Mouse (Mus musculus) MEL (cell line): ENCODE data around the gene Zfp260. TPM values are rescaled to one million over a fixed set of nuclear protein-coding genes. Genes with fewer than 3 reads are reported as not detected.

Source experiments
- DNase-seq: peaks from one replicate; pipeline ENCODE4 v3.0.0; 2011; ENCODE audit warnings: low read depth, low spot score
- H3K27ac ChIP-seq: 2 replicates; pipeline ENCODE4 v1.5.1; 2012; ENCODE audit warnings: low read depth, mild to moderate bottlenecking, control low read depth, low read length, moderate library complexity; ENCODE audit not compliant: control insufficient read depth
- H3K27me3 ChIP-seq, 2 experiments: fragments of 150-350 bp in 1 of 2; sonication (generic) in 1 of 2; 2 replicates each; pipeline ENCODE4 v1.6.1; 2012; ENCODE audit warnings: low read length in 2 of 2, mild to moderate bottlenecking in 2 of 2, improper control_type of control experiment in 1 of 2, moderate library complexity in 1 of 2; ENCODE audit not compliant: insufficient read depth in 2 of 2, control insufficient read depth in 1 of 2
- H3K36me3 ChIP-seq, 2 experiments: 2 replicates each; pipeline ENCODE4 v1.6.1; 2012 to 2014; ENCODE audit warnings: low read length in 2 of 2, improper control_type of control experiment in 1 of 2, inconsistent platforms in 1 of 2, mild to moderate bottlenecking in 1 of 2; ENCODE audit not compliant: insufficient read depth in 2 of 2, control insufficient read depth in 1 of 2
- H3K4me1 ChIP-seq, 2 experiments: fragments of 150-350 bp in 1 of 2; sonication (generic) in 1 of 2; 2 replicates each; pipeline ENCODE4 v1.6.1; 2012; ENCODE audit warnings: low read length in 2 of 2, improper control_type of control experiment in 1 of 2, mild to moderate bottlenecking in 1 of 2; ENCODE audit not compliant: insufficient read depth in 2 of 2, control insufficient read depth in 1 of 2
- H3K4me3 ChIP-seq, 2 experiments: fragments of 150-350 bp in 1 of 2; sonication (generic) in 1 of 2; 2 replicates each; pipeline ENCODE4 v1.5.1; 2012; ENCODE audit warnings: low read depth in 2 of 2, low read length in 2 of 2, mild to moderate bottlenecking in 2 of 2, moderate library complexity in 2 of 2, control low read depth in 1 of 2, improper control_type of control experiment in 1 of 2; ENCODE audit not compliant: control insufficient read depth in 1 of 2, insufficient read depth in 1 of 2
- H3K79me2 ChIP-seq: 2 replicates; pipeline ENCODE4 v1.6.1; 2012; ENCODE audit warnings: mild to moderate bottlenecking, low read length, moderate library complexity; ENCODE audit not compliant: control insufficient read depth, poor library complexity, insufficient read depth
- H3K9ac ChIP-seq: 2 replicates; pipeline ENCODE4 v1.6.1; 2012; ENCODE audit warnings: low read depth, mild to moderate bottlenecking, control low read depth, low read length, moderate library complexity; ENCODE audit not compliant: control insufficient read depth, poor library complexity, severe bottlenecking
- H3K9me3 ChIP-seq: fragments of 150-350 bp; sonication (generic); replicated peaks from 2 replicates; pipeline ENCODE4 v1.6.1; 2012; ENCODE audit warnings: mild to moderate bottlenecking, low read length, improper control_type of control experiment, moderate library complexity; ENCODE audit not compliant: insufficient read depth
- CHD2 ChIP-seq: IDR thresholded peaks from 2 replicates; pipeline ENCODE4 v1.6.1; 2011; ENCODE audit warnings: low read length, improper control_type of control experiment
- ELF1 ChIP-seq: IDR thresholded peaks from 2 replicates; pipeline ENCODE4 v1.6.1; 2014; ENCODE audit warnings: low read depth, mild to moderate bottlenecking, inconsistent platforms, low read length, improper control_type of control experiment, moderate library complexity
- EP300 ChIP-seq, 2 experiments: IDR thresholded peaks; 2 replicates each; pipeline ENCODE4 v1.6.1; 2011; ENCODE audit warnings: improper control_type of control experiment in 2 of 2, low read length in 2 of 2, low read depth in 1 of 2, mild to moderate bottlenecking in 1 of 2
- ETS1 ChIP-seq: IDR thresholded peaks from 2 replicates; pipeline ENCODE4 v1.6.1; 2012; ENCODE audit warnings: low read depth, mild to moderate bottlenecking, inconsistent platforms, low read length, improper control_type of control experiment, moderate library complexity
- GABPA ChIP-seq: IDR thresholded peaks from 2 replicates; pipeline ENCODE4 v1.6.1; 2012; ENCODE audit warnings: low read depth, mild to moderate bottlenecking, inconsistent platforms, low read length, improper control_type of control experiment, moderate library complexity
- GATA1 ChIP-seq: IDR thresholded peaks from 2 replicates; pipeline ENCODE4 v1.6.1; 2011; ENCODE audit warnings: low read depth, low read length, improper control_type of control experiment
- JUND ChIP-seq: IDR thresholded peaks from 2 replicates; pipeline ENCODE4 v1.6.1; 2011; ENCODE audit warnings: low read depth, mild to moderate bottlenecking, improper control_type of control experiment, low read length
- MAX ChIP-seq: IDR thresholded peaks from 2 replicates; pipeline ENCODE4 v1.6.1; 2011; ENCODE audit warnings: low read length, improper control_type of control experiment
- MAZ ChIP-seq: IDR thresholded peaks from 2 replicates; pipeline ENCODE4 v1.6.1; 2012; ENCODE audit warnings: low read depth, mild to moderate bottlenecking, inconsistent platforms, low read length, improper control_type of control experiment
- MXI1 ChIP-seq: IDR thresholded peaks from 2 replicates; pipeline ENCODE4 v1.6.1; 2011; ENCODE audit warnings: mild to moderate bottlenecking, low read depth, low read length, improper control_type of control experiment
- MYB ChIP-seq: IDR thresholded peaks from 2 replicates; pipeline ENCODE4 v1.6.1; 2011; ENCODE audit warnings: mild to moderate bottlenecking, low read depth, low read length, improper control_type of control experiment
- NRF1 ChIP-seq: IDR thresholded peaks from 2 replicates; pipeline ENCODE4 v1.6.1; 2014; ENCODE audit warnings: low read depth, mild to moderate bottlenecking, inconsistent platforms, low read length, improper control_type of control experiment, moderate library complexity; ENCODE audit not compliant: poor library complexity, insufficient read depth, severe bottlenecking
- POLR2AphosphoS2 ChIP-seq: IDR thresholded peaks from 2 replicates; pipeline ENCODE4 v1.6.1; 2011; ENCODE audit warnings: low read length, improper control_type of control experiment
- RAD21 ChIP-seq: IDR thresholded peaks from 2 replicates; pipeline ENCODE4 v1.6.1; 2011; ENCODE audit warnings: mild to moderate bottlenecking, low read depth, low read length, improper control_type of control experiment
- RCOR1 ChIP-seq: IDR thresholded peaks from 2 replicates; pipeline ENCODE4 v1.6.1; 2012; ENCODE audit warnings: low read depth, mild to moderate bottlenecking, inconsistent platforms, low read length, improper control_type of control experiment
- SIN3A ChIP-seq: IDR thresholded peaks from 2 replicates; pipeline ENCODE4 v1.6.1; 2012; ENCODE audit warnings: low read length, improper control_type of control experiment, inconsistent platforms
- SMC3 ChIP-seq: IDR thresholded peaks from 2 replicates; pipeline ENCODE4 v1.6.1; 2011; ENCODE audit warnings: low read depth, low read length, improper control_type of control experiment
- TAL1 ChIP-seq: IDR thresholded peaks from 2 replicates; pipeline ENCODE4 v1.6.1; 2012; ENCODE audit warnings: mild to moderate bottlenecking, inconsistent platforms, low read length, moderate library complexity, mixed read lengths
- TBP ChIP-seq: IDR thresholded peaks from 2 replicates; pipeline ENCODE4 v1.8.0; 2011; ENCODE audit warnings: low read depth, low read length, improper control_type of control experiment
- TCF12 ChIP-seq: IDR thresholded peaks from 2 replicates; pipeline ENCODE4 v1.6.1; 2014; ENCODE audit warnings: low read depth, mild to moderate bottlenecking, inconsistent platforms, low read length, improper control_type of control experiment, moderate library complexity
- UBTF ChIP-seq: IDR thresholded peaks from 2 replicates; pipeline ENCODE4 v1.6.1; 2012; ENCODE audit warnings: low read depth, mild to moderate bottlenecking, inconsistent platforms, low read length, improper control_type of control experiment, moderate library complexity, borderline replicate concordance; ENCODE audit not compliant: insufficient read depth
- ZC3H11A ChIP-seq: IDR thresholded peaks from 2 replicates; pipeline ENCODE4 v1.6.1; 2012; ENCODE audit warnings: low read depth, mild to moderate bottlenecking, inconsistent platforms, low read length, improper control_type of control experiment
- ZKSCAN1 ChIP-seq: IDR thresholded peaks from 2 replicates; pipeline ENCODE4 v1.6.1; 2012; ENCODE audit warnings: low read depth, mild to moderate bottlenecking, inconsistent platforms, low read length, improper control_type of control experiment, moderate library complexity
- ZNF384 ChIP-seq: IDR thresholded peaks from 2 replicates; pipeline ENCODE4 v1.6.1; 2012; ENCODE audit warnings: low read depth, mild to moderate bottlenecking, inconsistent platforms, low read length, improper control_type of control experiment
- polyA plus RNA-seq, 2 experiments: library from polyadenylated mRNA; stranded (reverse) in 1 of 2; unstranded in 1 of 2; fragments of >175 nt in 1 of 2; fragments of >200 nt in 1 of 2; gene quantifications; 2 replicates each; pipeline versions ENCODE4 v1.2.1 to v1.2.4; 2012; ENCODE audit warnings: low replicate concordance in 2 of 2, low read depth in 1 of 2; ENCODE audit not compliant: insufficient read length in 2 of 2, insufficient read depth in 1 of 2, missing spikeins in 1 of 2
- total RNA-seq: library from RNA; depleted of rRNA; stranded (reverse); fragments of 300-350 nt; gene quantifications from 2 replicates; pipeline ENCODE4 v1.2.3, GENCODE M21; 2012

Gene Zfp260
- total and polyA plus RNA-seq, 3 experiments = 4.8 to 5.5 TPM; not detected in 1

DNA sequence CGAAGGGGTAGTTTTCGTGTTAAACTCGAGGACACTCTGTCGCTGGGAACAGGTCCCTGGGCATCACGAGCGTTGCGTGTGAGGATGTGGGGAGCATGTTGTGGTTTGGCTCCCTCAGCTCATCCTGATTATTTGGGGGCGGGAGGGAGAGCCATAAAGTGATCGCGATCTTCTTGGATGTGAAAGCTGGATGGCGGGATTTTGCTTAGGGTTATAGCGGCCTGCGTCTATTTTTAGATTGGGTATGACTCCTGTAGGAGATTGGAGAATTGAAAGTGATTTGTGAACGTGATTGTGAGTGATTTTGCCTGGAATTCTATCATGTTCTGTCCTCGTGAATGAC, 27.6 kb downstream of the Zfp260 start:
- H3K27ac ChIP-seq = peak overlapping the region; percentile 29

DNA sequence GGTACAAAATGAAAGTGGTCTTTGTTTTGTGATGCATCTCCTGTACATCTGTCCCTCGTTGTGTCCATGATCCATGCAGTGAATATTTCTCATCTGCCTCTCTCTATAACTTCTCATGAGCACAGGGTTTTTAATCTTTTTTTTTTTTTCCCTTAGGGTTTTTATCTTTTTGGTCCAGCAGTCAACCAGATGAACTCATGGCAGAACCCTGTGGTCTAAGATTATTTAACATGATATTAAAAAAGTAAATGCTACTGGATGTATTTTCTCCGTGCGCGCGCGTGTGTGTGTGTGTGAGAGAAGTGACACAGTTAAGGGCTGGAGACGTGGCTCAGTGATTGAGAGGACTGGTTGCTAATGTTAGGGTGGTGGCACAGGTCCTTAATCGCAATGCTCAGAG, 35.3 kb downstream of the Zfp260 start:
- Histone ChIP-seq H3K27ac (no peak overlapping the region), H3K9ac (no peak overlapping the region), H3K36me3 (peaks cover 2 to 11% of the 10 kb centered on the region in 2 experiments; a peak in 3 of 4 replicates), H3K9me3 (no peaks in the 10 kb centered on the region), H3K4me1 (peaks cover 0 to 6% of the 10 kb centered on the region in 2 experiments; a peak in 1 of 4 replicates), H3K4me3 (no peak overlapping the region), H3K27me3 (no peaks in the 10 kb centered on the region), H3K79me2 (0 out of 2 replicates have a peak, but pooled peaks cover 2% of the 10 kb centered on the region)
- DNase-seq = peak; percentile 27
- TF ChIP-seq ZC3H11A = no peak
- TF ChIP-seq ETS1 = 0 out of 2 replicates have a peak, but pooled peaks have one; percentile 21
- peak; percentile 56; the same call in 1 of the 2 replicates for TF ChIP-seq TCF12
- TF ChIP-seq ZNF384 = peak; percentile 52; the same call in 1 of the 2 replicates
- TF ChIP-seq EP300 (IDR thresholded peaks at IDR 0.05; ENCODE audit: low read depth in 1 of 2, low read length in 2 of 2) = peak; percentile 32 to 35; a peak in 2 of 4 replicates
- peak; percentile 31; the same call in 1 of the 2 replicates for TF ChIP-seq SIN3A
- peak; percentile 55; the same call in 1 of the 2 replicates for TF ChIP-seq RCOR1
- TF ChIP-seq MAX = no peak
- TF ChIP-seq GATA1 = peak; percentile 35
- no peak for TF ChIP-seq TAL1

More for the DNA sequence above, 27.6 kb downstream of the Zfp260 start:
- H3K4me1 ChIP-seq = peaks cover 0 to 5% of the 10 kb centered on the region in 2 experiments; a peak in 3 of 4 replicates
- DNase-seq = no peak
- peak overlapping the region; percentile 62 to 71 for H3K4me3 ChIP-seq
- H3K36me3 ChIP-seq = peaks cover 0 to 5% of the 10 kb centered on the region in 2 experiments; a peak in 1 of 4 replicates
- H3K9me3 ChIP-seq = no peaks in the 10 kb centered on the region
- H3K9ac ChIP-seq = peak overlapping the region; percentile 86
- TF ChIP-seq EP300 (IDR thresholded peaks at IDR 0.05; ENCODE audit: low read depth in 1 of 2, low read length in 2 of 2) (0 out of 4 replicates have a peak, but pooled peaks of 1 of the 2 experiments have one; percentile 0), MXI1 (peak; percentile 1; the same call in 1 of the 2 replicates), GATA1 (no peak)
- H3K27me3 ChIP-seq = no peaks in the 10 kb centered on the region
- peaks cover 2% of the 10 kb centered on the region; the same call in 1 of the 2 replicates for H3K79me2 ChIP-seq

DNA sequence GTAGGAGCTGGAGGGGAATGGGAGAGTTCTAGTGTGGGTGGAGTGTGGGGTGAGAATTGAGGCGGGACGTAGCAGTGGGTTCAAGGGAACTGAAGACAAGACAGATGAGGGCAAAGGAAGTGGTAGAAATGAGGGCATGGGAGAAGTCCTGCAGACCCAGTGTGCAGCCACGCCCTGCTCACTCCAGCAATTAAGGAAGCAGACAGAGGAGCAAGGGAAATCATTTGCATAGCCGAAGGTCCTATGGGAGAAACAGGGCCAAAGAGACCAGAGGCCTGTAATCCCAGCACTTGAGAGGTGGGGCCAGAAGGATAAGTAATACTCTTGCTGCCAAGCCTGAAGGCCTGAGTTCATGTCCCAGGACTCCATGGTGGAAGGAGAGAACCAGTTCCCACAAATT, 37.8 kb downstream of the Zfp260 start:
- no peaks in the 10 kb centered on the region for H3K9me3 ChIP-seq
- H3K4me1 ChIP-seq = peaks cover 0 to 6% of the 10 kb centered on the region in 2 experiments; a peak in 1 of 4 replicates
- H3K27me3 ChIP-seq = no peaks in the 10 kb centered on the region
- TF ChIP-seq ETS1 (no peak), TBP (no peak), POLR2AphosphoS2 (no peak), MAZ (no peak), SMC3 (no peak), GABPA (no peak), ZKSCAN1 (no peak), CHD2 (no peak), ZC3H11A (no peak), RAD21 (no peak), MYB (no peak), ELF1 (no peak), NRF1 (no peak), GATA1 (no peak), JUND (no peak), UBTF (no peak)
- TF ChIP-seq, all 39 proteins: peak for 0
- no peak overlapping the region for H3K9ac ChIP-seq
- no peak overlapping the region for H3K27ac ChIP-seq
- no peaks in the 10 kb centered on the region for H3K79me2 ChIP-seq
- DNase-seq = no peak
- peaks cover 2 to 11% of the 10 kb centered on the region in 2 experiments; a peak in 3 of 4 replicates for H3K36me3 ChIP-seq
- H3K4me3 ChIP-seq = no peak overlapping the region
